Mouse (Mus musculus): Measurements from ENCODE around the gene Tada3.
"Not testable (repeated sequence)": the region's sequence is repeated elsewhere in the genome, so short reads cannot be mapped to it uniquely, and the experiment has no call there.

Tada3 gene

DNA sequence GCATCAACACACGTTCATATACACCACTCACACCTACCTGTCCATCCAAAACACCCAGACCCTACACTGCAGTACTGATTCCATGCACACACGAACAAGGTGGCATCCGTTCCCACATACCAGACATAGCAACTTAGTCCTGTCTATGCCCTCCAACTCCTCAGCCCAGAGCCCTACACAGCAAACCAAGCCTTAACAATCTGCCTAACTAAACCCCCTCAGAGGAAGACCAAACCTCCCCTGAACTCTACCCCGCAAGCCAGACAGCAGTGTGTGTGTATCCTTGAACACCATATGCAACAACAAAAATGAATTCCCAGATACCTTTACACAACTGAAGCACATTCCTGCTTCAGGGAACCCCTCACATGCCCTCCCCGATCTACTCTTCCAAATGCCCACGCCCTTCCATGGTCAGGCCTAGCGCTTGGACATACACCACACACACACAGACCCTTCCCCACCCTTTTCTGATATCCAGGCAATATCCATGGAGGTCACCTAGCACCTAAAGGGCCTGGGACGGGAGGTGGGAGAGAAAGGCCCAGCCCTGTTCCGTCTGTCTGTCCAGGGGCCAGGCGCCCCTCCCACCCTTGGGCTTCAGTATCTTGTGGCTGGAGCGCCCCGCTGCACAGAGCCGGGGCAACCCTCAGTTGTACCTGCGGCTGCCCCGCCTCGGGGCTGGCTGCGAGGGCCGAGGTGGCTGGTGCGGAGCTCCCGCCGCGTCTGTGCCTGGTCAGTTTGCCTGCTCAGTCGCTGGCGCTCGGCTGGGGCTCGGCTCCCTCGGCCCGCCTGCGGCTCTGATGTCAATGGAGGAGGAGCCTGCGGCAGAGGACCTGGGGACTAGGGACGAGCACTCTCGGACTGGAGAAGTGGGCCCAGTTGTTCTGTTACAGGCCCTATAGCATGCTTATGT lies 34.2 kb downstream of the Tada3 start, which contains the start of gene Camk1:
TSS of gene Camk1 (minus strand) at position 808 of the 916 bp plus-strand sequence.
- DNase-seq (ENCODE audit: low read depth, low spot score): peak; percentile 43

DNA sequence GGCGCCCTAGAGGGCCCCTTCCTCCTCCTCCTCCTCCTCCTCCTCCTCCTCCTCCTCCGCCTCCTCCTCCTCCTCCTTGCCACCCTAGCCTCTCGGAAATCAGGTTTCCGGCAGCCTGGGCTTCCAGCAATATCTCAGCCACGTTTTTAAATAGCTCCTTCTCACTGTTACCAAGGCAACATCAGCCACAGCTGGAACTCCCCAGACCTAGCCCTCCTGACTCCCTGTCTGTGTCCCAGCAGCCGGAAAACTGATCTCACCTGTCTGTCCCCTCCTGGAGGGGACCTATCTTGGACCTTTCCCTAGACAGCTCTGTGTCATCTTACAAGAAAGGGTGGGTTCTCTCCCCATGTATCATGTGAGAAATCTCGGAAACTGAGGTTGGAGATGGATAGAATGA lies 35.4 kb downstream of the Tada3 start:
- DNase-seq (ENCODE audit: low read depth, low spot score): no peak

DNA sequence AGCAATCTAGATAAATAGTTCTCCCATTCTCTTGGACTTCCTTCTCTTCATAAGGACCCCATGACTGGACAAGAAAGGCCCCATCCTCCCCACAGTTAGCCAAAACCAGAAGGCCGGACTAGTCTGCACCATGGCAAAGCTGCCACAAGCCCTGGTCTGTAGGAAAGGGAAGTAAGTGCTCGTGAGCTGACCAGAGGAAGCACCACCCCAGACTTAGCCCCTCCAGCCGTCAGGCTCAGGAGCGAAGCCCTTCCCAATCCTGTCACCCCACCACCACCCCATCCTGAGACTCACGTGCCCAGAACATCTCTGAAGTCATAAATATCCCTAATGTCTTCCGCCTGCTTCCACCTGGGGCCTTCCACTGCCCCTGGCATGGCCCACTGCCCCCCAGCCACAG lies 36.1 kb downstream of the Tada3 start:
- DNase-seq (ENCODE audit: low read depth, low spot score): no peak

DNA sequence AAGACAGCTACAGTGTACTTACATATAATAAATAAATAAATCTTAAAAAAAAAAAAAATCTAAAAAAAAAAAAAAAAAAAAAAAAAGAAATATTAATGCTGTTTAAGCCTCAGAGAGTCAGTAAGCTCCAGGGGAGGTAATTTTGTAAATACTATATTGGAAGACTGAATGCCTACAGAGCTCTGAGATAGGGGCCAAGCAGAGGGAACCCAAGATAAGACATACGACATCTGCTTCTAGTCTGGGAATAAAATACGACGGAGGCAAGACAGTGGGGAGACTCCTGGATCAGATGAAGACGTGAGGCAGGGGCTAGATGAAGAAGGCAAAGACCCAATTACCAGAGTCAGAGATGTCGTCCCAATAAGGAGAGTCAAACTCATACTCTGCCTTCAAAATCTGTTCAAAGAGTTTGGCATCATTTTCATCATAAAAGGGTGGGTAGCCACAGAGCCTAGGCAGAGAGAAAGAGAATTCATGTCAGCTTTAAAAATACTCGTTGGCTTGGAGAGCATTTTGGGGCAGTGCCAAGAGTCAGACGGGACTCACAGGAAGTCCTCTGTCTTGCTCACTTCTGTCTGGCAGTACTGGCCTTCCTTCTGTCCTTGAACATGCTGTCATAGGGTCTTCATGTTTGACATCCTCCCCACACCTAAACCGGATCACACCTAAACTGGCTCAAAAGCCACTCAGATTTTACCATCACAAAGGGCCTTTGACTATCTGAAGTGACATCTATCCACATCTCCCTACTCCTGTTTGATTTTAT lies 40.6 kb downstream of the Tada3 start:
- DNase-seq (ENCODE audit: low read depth, low spot score): no peak

DNA sequence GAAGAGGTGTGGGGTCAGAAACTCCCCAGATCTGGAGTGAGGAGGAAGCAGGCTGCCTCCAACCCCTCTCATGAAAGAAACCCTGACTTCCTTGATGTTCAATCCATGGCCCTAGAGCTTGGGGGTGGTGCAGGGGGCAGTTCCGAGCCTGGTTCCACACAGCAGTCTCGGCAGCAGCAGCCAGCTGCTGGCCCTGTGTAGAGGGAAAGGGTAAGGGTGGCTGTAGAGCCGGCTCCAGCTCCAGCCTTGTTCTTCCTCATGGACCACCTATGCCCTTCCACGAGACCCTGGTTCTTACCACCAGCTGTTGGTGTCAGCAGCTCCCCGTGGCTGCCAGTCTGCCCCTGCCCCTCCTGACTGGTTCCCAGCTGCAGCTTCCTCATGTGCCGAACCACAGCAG lies 43.5 kb downstream of the Tada3 start:
- DNase-seq (ENCODE audit: low read depth, low spot score): no peak

DNA sequence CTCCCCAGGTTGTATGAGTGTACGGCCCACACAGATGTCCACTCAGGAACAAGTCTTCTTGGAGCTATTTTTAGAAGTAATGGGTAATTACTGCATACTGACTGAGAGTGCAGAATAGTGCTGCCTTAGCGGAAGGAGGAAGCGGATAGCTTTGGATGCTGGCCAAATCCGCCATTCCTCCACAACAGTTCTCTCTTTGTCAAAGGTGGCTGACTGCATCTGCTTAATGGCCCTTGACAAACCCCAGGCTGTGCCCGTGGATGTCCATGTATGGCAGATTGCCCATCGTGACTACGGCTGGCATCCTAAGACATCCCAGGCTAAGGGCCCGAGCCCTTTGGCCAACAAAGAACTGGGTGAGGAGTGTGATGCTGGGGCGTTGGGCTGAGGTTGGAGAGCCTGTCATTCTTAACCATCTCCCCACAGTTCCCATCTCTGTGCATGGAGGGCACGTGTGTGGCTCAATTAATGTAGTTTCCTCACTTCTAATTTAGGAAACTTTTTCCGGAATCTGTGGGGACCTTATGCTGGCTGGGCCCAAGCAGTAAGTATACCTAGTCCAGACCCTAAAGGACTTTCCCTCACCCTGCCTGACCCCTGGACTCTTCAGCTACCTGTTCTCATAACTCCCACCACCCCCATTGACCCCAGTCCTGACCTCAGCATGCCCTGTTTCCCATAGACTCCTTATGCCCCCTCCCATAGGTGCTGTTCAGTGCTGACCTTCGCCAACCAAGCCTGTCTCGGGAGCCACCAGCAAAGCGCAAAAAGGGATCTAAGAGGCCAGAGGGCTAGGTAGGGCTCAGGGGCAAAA lies 44.3 kb downstream of the Tada3 start:
- no peak for DNase-seq (ENCODE audit: low read depth, low spot score)

DNA sequence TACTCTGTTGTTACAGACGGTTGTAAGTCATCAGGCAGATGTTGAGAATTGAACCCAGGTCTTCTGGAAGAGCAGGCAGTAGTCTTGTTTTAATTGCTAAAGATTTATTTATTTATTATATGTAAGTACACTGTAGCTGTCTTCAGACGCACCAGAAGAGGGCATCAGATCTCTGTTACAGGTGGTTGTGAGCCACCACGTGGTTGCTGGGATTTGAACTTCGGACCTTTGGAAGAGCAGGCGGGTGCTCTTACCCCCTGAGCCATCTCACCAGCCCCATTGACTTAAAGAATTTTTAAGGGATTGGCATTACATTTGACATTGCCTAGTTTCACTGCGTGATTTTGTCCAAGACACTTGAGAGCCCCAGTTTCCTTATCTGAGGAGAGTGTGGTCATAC lies 44.9 kb downstream of the Tada3 start:
- not testable (repeated sequence) for DNase-seq (ENCODE audit: low read depth, low spot score)

DNA sequence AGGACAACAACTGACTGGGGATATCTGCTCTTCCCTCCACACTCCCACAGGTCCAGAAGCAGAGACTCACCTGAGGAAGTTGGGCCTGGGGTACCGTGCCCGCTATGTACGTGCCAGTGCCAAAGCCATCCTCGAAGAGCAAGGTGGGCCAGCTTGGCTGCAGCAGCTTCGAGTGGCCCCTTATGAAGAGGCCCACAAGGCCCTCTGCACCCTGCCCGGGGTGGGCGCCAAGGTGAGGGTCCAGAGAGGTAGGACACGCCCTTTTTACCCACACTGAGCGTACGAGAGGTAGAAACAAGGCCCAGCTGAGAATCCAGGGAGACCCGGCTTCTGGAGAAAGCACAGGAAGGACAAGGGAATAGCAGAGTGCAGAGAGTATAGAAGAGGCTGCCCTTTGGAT lies 46.0 kb downstream of the Tada3 start:
- no peak for DNase-seq (ENCODE audit: low read depth, low spot score)

DNA sequence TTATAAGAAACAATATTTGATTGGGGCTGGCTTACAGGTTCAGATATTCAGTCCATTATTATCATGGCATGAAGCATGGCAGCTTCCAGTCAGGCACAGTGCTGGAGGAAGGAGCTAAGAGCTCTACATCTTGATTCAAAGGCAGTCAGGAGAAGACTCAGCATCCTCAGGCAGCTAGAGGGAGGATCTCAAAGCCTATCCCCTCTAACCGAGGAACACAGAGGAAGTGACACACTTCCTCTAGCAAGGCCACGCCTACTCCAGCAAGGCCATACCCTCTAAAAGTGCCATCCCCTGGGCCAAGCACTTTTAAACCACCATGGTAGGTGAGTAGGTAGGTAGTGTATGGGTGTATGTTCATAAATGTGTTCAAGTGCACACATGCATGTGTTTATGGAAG lies 47.1 kb downstream of the Tada3 start:
- DNase-seq (ENCODE audit: low read depth, low spot score): peak; percentile 38

DNA sequence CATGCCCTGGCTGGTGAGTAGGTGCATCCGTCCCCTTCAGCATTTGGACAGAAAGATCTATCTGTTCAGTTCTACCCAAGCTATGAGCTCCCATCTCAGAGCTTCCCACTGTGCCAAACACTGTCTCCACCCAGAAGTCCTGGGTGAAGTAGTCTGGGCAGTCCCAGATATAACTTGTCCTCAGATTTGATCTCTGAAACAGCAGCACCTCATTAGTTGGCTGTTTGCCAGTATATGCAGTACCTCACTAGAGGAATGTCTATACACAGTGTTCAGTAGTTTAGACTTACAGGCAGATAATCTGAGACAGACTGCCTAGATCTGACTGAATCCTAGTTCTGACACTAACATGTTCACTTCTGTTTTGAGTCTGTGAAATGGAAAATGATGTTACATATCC lies 48.3 kb downstream of the Tada3 start:
- no peak for DNase-seq (ENCODE audit: low read depth, low spot score)

DNA sequence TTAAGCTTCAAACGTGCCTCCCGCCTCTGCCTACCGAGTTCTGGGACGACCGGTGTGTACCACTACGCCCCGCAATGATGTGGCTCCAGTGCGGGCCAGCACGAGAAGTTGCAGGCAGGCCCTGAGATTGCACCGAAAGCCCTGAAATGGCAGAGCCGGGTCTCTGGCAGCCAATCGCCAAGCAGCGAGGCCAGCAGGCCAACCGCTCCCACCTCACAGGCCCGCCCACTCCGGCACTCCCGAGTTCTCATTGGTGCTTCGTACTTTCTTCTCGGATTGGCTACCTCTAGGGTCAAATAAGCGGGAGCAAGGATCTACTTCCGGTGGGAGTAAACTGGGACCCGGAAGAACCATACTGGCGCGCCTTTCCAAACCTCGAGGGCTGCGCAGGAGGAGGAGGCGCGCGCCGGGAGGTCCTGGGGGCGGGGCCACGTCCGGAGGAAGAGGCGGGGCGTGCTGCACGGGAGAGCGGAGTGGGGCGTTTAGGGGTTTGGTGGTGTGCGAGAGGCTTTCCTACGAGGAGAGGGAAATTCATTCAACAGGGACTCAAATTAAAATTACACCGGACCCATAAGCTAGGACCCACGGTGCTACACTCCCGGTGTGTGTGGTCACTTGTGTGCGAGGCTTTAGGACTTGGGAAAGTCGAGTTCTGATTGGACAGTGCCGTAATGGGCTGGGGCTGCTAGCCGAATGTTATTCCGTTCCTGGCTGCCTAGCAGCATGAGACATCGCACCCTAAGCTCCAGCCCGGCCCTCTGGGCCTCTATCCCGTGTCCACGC lies 51.0 kb downstream of the Tada3 start, which contains the start of gene Ogg1:
TSS of gene Ogg1 (plus strand) at position 440 of the 783 bp plus-strand sequence.
- DNase-seq (ENCODE audit: low read depth, low spot score): peak; percentile 100

Data from ES-CJ7 (cell line).